Mouse (Mus musculus) mouse trophoblast stem cell (cell line): ENCODE measurements around the gene Zbtb40.

Source experiments
- in situ Hi-C, 2 experiments: fragments of 300-500 bp; cut with MseI, MboI; formaldehyde crosslinking; loops; 2 replicates in 1 of 2; 3 replicates in 1 of 2; pipeline ENCODE4 v1.15.1; 2025

Gene Zbtb40

DNA sequence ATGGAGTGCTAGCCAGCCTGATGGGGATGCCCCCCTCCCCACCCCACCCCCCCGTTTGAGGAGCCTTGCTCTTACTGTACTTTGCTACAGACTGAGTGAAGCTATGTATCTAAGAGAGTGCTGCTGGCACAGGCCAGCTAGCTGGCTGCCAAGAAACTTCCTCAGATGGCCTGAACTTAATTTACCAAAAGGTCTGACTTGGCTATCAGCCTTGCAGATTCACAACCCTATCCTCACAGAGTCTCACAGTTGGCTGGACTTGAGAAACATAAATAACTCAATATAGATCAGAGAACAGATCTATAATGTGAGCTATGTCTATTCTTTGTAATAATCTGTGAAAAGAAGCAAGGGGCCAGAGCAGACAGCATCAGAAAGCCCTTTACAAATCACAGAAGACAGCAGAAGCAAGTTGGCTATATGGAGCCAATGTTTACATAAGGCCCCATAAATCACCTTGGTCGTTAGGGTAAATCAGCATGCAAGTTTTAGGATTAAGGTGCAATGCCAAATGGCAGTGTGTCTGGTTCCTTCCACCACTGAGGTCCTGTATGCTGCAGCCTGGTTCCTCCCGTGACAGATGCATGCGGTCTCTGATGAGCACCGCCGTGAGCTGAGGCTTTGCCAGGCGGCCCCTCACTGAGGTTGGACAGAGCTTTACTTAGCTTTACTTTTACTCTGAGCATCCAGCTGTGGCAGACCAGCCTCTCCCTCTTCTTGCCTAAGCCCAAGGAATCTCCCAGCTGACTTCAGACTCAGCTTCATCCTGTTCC is 15.3 kb downstream of the Zbtb40 start:
- in situ Hi-C loops, result no loop called here

DNA sequence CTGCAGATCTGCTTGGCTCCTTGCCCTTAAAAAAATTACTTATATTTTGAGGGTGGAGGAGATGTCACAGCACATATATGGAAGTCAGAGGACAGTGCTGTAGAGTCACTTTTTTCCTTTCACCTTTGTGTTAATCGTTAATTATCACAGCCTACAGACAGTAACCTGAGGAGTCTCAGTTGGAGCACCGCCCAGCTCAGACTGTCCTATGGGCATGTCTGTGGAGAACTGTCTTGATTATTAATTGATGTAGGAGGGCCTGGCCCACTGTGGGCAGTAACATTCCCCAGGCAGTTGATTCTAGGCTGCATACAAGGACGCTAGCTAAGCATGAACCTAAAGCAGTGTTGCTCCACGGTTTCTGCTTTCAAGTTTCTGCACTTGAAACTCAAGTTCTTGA is 16.1 kb downstream of the Zbtb40 start:
- in situ Hi-C loops, result no loop called here

DNA sequence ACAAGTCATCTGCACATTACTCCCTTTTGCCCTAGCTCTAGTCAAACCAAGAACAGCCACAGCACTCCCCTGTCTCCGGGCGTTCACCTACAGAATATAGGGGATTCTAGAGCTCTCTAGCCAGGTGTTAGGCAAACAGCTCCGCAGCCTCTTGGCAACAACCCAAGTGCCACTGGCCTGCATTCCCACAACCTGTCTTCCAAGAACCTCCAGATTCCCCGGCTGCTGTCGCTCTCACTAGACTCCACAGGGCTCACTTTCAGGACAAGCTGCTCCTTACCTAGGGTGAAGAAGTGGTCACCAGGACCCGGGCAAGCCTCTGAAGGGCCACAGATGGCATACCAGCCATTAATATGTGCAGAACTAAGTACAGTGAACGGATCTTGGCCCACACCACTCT is 17.3 kb downstream of the Zbtb40 start:
- in situ Hi-C loops, result no loop called here

DNA sequence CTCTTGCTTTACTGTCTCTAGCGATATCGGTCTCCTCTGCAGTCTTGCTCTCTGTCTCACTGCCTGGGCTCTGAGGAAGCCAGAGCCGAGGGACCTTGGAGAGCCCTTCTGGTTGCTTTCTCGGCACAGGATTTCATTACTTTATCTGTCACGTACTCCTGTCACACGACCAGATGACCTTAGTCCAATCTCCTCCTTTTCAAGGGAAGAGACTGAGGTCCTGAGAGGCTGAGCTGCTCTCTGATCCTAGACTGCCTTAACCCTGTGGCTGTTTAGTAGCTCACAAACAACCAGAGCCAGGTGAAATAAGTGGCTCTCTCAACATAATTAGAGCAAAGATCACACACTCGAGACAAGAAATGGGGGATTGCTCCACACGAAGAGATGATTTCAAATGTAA is 19.3 kb downstream of the Zbtb40 start:
- in situ Hi-C loops, result no loop called here

DNA sequence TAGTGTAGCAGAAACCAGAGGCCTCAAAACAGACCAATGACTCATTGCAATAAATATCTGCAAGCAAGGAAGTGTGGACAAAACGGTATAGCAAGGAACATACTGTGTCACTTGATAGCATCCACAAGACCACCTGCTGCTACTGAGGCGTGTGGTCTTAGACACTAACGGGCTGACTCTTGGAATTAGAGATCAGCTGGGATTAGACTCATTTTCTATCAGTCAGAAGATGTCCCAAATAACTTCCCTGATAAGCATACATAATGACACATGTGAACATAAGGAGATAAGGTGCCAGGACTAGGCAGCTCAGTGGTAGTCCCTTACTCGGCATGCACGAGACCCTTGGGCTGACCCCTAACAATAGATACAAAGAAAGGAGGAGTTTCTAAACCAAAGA is 21.6 kb downstream of the Zbtb40 start:
- in situ Hi-C loops, result no loop called here

DNA sequence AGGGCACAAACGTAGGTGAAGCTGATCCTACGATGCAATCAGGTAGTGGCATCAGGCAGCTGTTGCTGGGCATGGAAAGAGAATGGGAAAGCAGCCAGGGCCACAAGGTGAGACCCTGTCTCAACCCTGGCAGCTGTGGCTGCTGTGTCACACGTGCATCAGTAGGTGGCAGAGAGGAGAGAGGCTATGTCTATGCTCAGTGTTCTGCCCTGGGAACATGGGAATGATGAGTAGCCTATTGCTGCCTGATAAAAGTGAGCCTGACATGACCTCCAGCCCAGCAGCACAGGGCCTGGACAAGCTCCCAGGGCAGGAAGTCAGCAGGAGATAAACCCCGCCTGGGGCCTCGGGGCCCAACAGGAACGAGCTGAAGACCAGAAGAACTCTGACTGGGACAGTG is 23.0 kb downstream of the Zbtb40 start:
- in situ Hi-C loops, result no loop called here

DNA sequence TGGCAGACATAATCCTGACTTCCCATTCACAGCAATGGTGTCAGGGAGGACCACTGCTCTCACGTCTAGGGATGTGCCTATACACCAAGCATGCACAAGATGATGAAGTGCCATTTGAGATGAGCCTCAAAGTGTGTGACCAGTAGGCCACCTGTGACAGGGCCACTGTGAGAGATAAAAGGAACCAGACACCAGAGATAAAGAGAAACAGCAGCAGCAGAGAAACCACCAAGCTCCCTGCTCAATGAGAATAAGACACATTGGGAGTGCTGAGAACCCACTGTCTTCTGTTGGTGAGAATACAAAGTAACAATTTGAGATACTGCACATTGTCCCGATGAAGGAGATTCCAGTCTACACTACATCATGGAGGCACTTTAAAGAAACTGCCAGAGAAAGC is 23.5 kb downstream of the Zbtb40 start:
- in situ Hi-C loops, result no loop called here

DNA sequence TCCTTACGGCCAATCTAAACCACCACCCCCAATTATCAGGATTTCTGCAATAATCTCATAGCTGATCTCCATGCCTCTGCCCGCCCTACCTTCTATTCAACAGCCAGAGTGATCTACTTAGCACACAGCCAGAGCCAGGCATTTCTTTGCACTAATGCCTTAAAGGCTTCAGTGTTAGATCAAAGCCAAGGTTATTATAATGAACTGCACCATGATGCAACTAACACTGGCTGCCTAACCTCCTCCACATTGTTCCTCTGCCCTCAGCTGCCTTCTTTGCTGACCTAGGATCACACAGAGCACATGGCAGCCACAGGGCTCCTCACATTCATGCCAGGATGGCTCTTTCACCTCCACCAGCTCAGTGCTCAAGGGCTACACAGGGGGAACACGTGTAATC is 28.5 kb downstream of the Zbtb40 start:
- in situ Hi-C loops, result no loop called here

DNA sequence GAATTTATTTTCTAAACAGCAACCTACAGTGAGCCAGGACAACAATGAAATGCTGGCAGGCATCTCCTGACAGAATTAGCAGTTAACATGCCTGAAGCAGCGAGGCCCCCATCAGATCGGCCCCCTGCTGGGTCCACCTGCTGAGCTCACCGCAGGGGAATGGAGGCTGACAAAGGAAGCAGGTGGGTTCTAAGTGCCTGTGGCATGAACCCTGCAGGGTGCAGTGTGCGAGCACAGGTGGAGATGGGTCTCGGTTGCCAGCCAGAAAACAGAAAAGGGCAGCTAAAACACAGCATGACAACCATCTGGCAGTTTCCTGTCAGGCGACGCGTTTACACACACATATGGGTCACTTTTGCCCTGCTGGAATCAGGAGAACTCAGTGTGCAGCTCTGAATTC is 32.7 kb downstream of the Zbtb40 start:
- in situ Hi-C loops, result no loop called here

DNA sequence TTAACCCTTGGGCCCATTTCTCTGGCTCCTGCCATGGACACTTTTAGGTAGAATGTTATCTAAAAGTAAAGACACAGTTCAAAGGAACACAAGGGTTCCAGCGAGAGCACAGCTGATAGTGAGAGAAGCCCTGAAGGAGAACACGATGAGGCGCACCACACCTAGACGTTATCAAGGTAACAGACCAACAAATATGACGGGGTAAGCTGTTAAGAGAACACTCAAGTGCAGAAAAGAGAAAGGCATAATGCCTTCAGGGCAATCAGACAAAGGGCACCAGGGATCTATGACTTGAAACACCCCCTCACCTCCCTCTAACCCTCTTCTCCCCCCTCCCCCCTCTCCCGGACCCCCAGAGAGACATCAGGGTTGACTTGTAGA is 33.1 kb downstream of the Zbtb40 start:
- in situ Hi-C loops, result no loop called here

DNA sequence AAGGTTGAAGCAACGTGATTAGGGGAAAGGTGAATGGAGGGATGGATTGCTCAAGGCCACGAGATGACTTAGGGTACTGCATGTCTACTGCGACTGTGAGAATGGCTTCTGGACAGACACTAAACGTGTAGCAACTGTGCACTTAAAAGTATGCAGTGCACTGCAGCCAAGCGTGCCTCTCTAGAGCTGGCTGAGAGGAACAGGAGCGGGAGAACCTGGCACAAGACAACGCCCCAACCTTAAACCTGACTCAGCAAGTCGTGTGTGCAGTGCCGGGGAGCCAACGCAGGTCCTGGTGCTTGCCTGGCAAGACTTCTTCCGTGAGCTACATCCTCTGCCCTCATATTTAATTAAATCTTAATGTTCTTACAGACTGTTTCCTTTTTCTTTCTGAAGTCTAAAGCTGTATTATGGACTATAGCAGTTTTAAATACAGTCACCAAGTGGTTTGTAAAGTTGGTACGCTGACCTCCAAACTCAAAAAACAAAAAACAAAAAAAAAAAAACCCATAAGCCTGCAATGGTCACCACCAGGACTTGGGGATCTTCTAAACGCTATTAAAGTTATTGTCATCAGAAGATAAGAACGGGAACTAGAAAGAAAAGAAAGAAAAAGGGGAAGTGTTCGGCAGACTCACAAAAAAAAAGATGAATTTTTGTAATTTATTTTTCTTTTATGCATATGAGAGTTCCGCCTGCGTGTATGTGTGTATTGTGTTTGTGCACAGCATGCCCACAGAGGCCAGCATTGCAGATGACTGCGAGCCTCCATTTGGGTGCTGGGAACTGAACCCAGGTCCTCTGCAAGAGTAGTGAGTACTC is 33.7 kb downstream of the Zbtb40 start:
- in situ Hi-C loops, result no loop called here

DNA sequence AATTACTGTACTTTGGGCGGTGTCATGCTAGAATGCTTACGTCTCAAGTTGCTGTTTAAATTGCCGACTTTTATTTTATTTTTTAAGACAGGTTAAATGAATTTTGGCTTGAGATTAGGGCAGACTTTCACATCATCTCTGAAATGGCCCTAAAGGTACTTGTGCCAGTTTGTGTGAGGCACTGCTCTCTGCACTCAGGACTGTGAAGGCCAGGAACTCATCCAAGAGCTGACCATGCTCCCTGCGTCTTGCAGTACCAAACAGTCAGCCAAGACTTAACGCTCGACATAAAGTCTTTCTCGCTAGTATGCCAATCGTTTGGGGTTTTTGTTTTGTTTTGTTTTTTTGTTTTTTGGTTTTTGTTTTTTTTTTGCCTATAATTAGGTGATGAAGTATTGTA is 34.5 kb downstream of the Zbtb40 start:
- in situ Hi-C loops, result no loop called here

DNA sequence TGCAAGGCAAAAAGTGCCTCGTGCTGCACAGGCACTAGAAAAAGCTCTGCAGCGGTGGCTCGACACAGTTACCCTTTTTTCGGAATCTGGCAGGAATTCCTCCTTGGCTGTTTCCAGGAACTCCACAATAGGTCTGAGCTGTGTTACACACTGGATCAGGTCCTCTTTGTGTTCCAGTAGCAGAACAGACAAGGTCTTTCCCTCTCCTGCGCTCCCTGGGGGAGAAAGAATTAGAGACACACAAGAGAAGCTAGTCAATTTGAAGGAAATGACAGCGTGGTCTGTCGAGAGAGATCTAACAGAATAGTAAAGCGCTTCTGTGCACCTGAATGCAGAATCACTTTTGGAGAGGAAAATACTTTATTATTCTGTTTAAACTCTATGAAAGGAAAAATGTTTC is 41.6 kb downstream of the Zbtb40 start:
- in situ Hi-C loops, result no loop called here

DNA sequence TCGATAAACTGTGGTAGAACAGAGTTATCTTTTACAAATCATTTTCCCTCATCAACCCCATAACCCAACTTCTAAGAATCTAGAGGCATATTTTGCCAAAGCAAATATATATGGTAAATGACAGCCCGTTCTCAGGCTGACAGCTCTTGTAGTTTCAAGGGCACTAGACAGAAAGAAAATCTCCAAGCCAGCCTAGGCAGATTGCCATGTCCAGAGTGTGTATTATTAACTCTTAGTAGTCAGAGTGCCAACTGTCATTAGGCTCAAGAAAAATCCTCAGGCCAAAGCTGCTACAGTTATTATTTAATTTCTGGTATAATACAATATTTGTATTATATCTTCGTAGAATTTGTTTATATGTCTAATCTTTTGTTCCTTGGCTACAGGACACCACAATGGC is 46.8 kb downstream of the Zbtb40 start:
- in situ Hi-C loops, result no loop called here

DNA sequence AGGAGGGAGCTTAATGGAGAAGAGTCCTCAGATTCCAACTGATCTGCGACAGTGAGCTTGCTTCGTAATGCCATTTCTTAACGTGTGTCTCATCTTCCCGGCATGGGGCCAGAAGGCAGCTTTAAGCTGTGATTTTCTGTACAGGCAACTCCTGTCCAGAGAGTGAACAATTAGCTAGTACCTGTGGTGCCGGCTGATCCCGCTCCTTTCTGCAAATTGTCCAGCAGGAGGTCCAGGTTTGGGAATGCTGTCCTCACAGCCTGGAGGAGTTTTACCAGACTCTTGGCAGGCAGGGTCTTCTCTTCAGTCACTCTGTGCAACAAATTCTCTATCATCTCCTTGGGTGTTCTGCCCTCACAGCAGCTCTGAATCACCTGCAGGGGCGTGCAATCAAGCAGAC is 47.6 kb downstream of the Zbtb40 start:
- in situ Hi-C loops, result no loop called here

DNA sequence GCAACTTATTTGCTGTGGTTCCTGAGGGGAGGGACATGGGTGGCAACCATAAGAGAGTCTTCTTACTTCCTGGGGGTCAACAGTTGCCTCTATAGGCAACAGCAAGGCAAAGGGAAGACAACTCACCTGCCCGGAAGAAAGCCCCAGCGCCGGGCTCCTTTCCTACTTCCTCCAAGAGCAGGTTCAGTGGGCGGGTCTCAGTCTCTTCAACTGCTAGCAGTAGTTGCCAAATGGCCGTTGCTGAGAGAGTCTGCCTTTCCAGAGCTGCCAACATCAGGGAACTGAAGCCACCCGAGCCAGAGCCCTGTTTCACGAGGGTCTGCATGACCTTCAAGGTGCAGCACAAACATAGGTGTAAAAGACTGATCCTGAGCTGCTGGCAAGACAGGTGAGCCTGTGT is 50.2 kb downstream of the Zbtb40 start:
- in situ Hi-C loops, result no loop called here

DNA sequence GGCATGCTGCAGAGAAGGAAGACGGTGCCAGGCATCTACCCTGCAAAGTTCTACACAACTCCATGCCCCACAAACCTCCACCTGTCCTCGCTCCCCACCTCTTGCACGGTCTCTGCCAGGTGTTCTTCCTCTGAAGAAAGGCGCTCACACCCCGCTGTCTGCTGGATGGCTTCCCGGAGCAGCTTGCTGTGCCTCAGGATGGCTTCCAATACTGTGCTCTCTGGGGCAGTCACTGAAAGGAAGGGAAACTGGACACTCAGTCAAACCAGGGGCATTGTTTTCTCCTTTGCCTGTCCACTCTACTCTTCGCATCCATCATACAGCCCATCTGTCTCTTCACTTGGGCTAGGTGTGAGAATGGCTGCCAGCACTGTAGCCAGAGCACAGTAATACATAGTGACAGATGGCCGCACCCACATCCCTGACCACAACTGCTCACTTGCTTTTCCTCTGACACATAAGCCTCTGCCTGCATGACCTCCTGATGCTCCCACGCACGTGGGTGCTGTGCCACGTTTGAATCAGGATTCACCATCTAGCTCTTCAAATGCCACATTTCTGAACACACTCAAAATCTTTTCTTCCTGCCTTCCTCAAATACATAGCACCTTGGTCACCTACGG is 50.8 kb downstream of the Zbtb40 start:
- in situ Hi-C loops, result no loop called here

DNA sequence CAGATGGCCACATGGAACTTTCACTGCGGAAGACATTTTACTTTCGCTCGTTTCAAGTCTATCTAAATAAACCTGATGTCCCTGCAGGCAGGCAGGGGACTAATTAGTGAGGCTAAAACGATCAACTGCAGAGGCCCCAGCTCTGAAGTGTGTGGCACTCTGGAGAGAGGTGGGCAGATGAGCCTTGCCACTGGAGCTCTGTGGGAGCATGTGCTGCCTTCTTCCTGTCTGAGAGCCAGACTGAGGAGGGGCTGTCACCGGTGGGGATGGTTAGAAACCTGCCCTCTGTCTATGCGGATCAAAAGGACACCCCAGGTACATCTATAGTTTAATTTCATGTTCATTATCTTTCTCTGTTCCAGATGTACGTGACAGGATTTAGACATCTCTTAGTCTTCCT is 51.7 kb downstream of the Zbtb40 start:
- in situ Hi-C loops, result no loop called here

DNA sequence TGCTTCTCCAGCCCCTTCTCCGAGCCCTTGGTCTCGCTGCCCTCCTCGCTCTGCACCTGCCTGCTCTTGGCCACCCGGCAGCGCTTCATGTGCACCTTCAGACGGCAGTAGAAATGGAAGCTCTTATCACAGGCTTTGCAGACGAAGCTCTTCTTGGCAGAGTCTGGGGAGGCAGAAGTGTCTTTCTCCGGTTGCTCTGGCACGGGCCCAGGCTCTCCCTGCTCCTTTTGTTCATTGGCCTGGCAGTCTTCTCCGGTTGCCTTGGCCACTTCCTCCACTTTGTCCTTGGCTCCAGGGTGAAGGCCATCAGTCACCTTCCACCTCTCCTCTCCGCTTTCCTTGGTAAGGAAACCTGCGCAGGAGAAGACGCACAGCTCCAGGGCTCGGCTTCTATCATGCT is 53.2 kb downstream of the Zbtb40 start:
- in situ Hi-C loops, result no loop called here

DNA sequence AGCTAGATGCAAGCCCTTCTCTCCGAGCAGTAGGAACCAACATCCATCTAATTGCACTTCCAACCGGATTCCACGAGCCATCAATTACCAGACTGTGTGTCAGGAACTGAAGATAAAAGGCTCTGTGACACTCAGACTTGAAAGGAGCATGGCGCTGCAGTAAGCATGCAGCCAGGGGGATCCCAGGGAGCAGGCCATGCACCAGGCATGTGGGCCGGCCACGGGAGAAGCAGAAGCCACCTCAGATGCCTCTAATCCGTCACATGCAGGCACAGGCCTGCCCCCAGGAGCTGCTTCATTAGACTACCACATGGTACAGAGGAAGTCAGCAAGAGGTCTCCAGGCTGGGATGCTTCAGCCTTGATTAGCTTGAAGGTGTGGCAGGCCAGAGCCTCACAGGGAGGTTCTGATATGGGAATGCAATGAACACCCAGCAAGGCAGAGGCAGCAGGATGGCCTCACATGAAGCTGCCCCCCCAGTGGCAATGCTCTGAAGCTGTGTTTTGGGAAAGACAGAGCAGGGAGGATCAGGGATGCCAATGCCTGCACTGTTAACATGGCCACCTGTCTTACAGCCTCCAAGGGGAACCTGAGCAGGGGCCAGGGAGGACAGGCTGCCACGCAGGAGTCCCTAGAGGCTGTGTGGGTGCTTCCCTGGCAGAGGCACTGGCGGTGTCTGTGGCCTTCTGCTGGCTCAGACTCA is 66.5 kb downstream of the Zbtb40 start:
- in situ Hi-C loops, result no loop called here

DNA sequence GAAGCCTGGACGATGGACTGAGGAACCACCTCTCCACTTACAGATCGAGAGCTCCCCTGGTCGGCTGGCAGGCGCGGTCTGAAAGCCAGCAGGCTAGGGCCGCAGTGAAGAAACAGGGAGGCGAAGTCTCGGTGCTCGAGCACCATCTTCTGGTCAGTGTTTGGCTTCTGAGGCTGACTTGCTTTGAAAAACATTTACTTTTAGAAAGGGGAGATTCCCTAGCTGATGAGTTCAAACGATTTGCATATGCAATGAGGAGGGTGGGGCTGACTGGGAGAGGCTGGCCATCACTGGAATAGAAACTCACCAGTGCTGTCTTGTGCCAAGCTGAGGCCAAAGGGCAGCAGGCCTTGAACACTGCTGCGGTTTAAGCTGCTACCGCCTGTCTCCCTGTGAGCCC is 67.3 kb downstream of the Zbtb40 start:
- in situ Hi-C loops, result no loop called here

DNA sequence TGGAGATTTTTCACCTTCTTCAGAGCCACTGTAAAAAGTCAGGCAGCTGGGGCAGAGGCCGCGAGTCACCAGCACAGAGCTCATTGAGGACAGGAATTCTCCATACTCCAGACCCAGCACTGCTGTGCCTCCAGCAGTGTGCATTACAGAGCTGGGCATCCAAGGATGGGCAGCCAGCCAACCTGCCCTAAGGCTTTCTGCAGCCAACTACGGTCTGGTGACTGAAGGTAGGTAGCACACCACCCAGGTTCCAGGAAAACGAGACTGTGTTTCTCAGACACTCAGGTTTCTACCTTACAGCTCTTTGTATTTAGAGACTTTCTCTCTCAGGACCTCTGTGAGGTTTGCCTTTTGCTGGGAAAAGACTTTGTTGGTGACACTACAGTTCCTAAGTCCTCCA is 67.7 kb downstream of the Zbtb40 start:
- in situ Hi-C loops, result no loop called here
